Mouse (Mus musculus): Measurements from ENCODE around the gene Srsf12.

Srsf12 gene

GRCm38 (mm10) chr4:33249716-33250230 is 41.0 kb downstream of the Srsf12 start:
- DNase-seq (ENCODE audit: low spot score): no peak

- DNase-seq (ENCODE audit: low spot score): no peak
These were observed 42.1 kb downstream of the Srsf12 start for GRCm38 (mm10) chr4:33250867-33251266.

- no peak for DNase-seq (ENCODE audit: low spot score)
These were observed 45.9 kb downstream of the Srsf12 start for GRCm38 (mm10) chr4:33254706-33255105.

GRCm38 (mm10) chr4:33257263-33257964 is 48.6 kb downstream of the Srsf12 start:
- no peak for DNase-seq (ENCODE audit: low spot score)

GRCm38 (mm10) chr4:33260311-33260710 is 51.5 kb downstream of the Srsf12 start:
- DNase-seq (ENCODE audit: low spot score): no peak

- DNase-seq (ENCODE audit: low spot score): peak; percentile 98
These were observed 52.5 kb downstream of the Srsf12 start for GRCm38 (mm10) chr4:33261311-33261753.

- DNase-seq (ENCODE audit: low spot score): no peak
These were observed 54.1 kb downstream of the Srsf12 start for GRCm38 (mm10) chr4:33262897-33263296.

GRCm38 (mm10) chr4:33264979-33265726 is 56.4 kb downstream of the Srsf12 start:
- DNase-seq (ENCODE audit: low spot score): no peak

- no peak for DNase-seq (ENCODE audit: low spot score)
These were observed 61.9 kb downstream of the Srsf12 start for GRCm38 (mm10) chr4:33270386-33271314.

- no peak for DNase-seq (ENCODE audit: low spot score)
These were observed 64.6 kb downstream of the Srsf12 start for GRCm38 (mm10) chr4:33273437-33273836.

GRCm38 (mm10) chr4:33281891-33282685 is 73.3 kb downstream of the Srsf12 start:
- peak; percentile 59 for DNase-seq (ENCODE audit: low spot score)

Data from adipocyte (in vitro differentiated cells).